Mouse (Mus musculus): ENCODE measurements at regions not wholly inside any gene's neighbourhood (a gene's known extent, or its start where the extent isn't known, plus 50 kb on each side); places are given as distances from the start of the nearest gene placed in this dataset.

- ATAC-seq = no peak
Observed at GRCm38 (mm10) chr12:12814693-12815092, 127.0 kb downstream of the Mycn start.

- no peak for ATAC-seq
Observed at GRCm38 (mm10) chr12:12812873-12813272, 128.8 kb downstream of the Mycn start.

- ATAC-seq = no peak
Observed at GRCm38 (mm10) chr12:12810943-12811342, 130.8 kb downstream of the Mycn start.

- no peak for ATAC-seq
Observed at GRCm38 (mm10) chr12:12810159-12810885, 131.4 kb downstream of the Mycn start.

- no peak for ATAC-seq
Observed at GRCm38 (mm10) chr12:12808120-12808519, 133.6 kb downstream of the Mycn start.

GRCm38 (mm10) chr12:12803602-12804001, 138.1 kb downstream of the Mycn start:
- no peak for ATAC-seq

- no peak for ATAC-seq
Observed at GRCm38 (mm10) chr12:12802396-12802795, 139.3 kb downstream of the Mycn start.

- ATAC-seq = no peak
Observed at GRCm38 (mm10) chr12:12801700-12802099, 140.0 kb downstream of the Mycn start.

GRCm38 (mm10) chr12:12800120-12800519, 141.6 kb downstream of the Mycn start:
- no peak for ATAC-seq

- ATAC-seq = no peak
Observed at GRCm38 (mm10) chr12:12789052-12789451, 152.7 kb downstream of the Mycn start.

- no peak for ATAC-seq
Observed at GRCm38 (mm10) chr12:12788263-12788852, 153.4 kb downstream of the Mycn start.

GRCm38 (mm10) chr12:12787608-12788262, 154.0 kb downstream of the Mycn start:
- ATAC-seq = no peak

GRCm38 (mm10) chr12:12787161-12787560, 154.6 kb downstream of the Mycn start:
- no peak for ATAC-seq

GRCm38 (mm10) chr12:12783699-12784605, 157.8 kb downstream of the Mycn start:
- no peak for ATAC-seq

- ATAC-seq = no peak
Observed at GRCm38 (mm10) chr12:12781526-12781925, 160.2 kb downstream of the Mycn start.

- ATAC-seq = no peak
Observed at GRCm38 (mm10) chr12:12778563-12779256, 163.0 kb downstream of the Mycn start.

- no peak for ATAC-seq
Observed at GRCm38 (mm10) chr12:12777422-12777821, 164.3 kb downstream of the Mycn start.

- ATAC-seq = no peak
Observed at GRCm38 (mm10) chr12:12776783-12777182, 164.9 kb downstream of the Mycn start.

GRCm38 (mm10) chr12:12770970-12771369, 170.7 kb downstream of the Mycn start:
- ATAC-seq = no peak

GRCm38 (mm10) chr12:12766510-12767304, 175.0 kb downstream of the Mycn start:
- no peak for ATAC-seq

- ATAC-seq = no peak
Observed at GRCm38 (mm10) chr12:12765490-12766058, 176.1 kb downstream of the Mycn start.
